Mouse (Mus musculus): ENCODE measurements around the gene Ntn4.
"Not testable (repeated sequence)": the region's sequence is repeated elsewhere in the genome, so short reads cannot be mapped to it uniquely, and the experiment has no call there.

Ntn4 gene

GRCm38 (mm10) chr10:93683896-93684295 is 43.4 kb downstream of the Ntn4 start:
- in situ Hi-C loops (cut with MseI, MboI) = no loop called here

- in situ Hi-C loops (cut with MseI, MboI) = not testable (repeated sequence)
Observed at GRCm38 (mm10) chr10:93685416-93685815, 44.9 kb downstream of the Ntn4 start.

GRCm38 (mm10) chr10:93686579-93686978 is 46.1 kb downstream of the Ntn4 start:
- in situ Hi-C loops (cut with MseI, MboI) = no loop called here

- in situ Hi-C loops (cut with MseI, MboI) = no loop called here
Observed at GRCm38 (mm10) chr10:93687781-93688180, 47.3 kb downstream of the Ntn4 start.

- in situ Hi-C loops (cut with MseI, MboI) = no loop called here
Observed at GRCm38 (mm10) chr10:93688306-93689171, 48.1 kb downstream of the Ntn4 start.

GRCm38 (mm10) chr10:93691344-93691743 is 50.9 kb downstream of the Ntn4 start:
- in situ Hi-C loops (cut with MseI, MboI) = no loop called here

GRCm38 (mm10) chr10:93695043-93695791 is 54.7 kb downstream of the Ntn4 start:
- in situ Hi-C loops (cut with MseI, MboI) = no loop called here

- in situ Hi-C loops (cut with MseI, MboI) = no loop called here
Observed at GRCm38 (mm10) chr10:93696001-93696400, 55.5 kb downstream of the Ntn4 start.

- in situ Hi-C loops (cut with MseI, MboI) = no loop called here
Observed at GRCm38 (mm10) chr10:93697866-93698483, 57.5 kb downstream of the Ntn4 start.

GRCm38 (mm10) chr10:93699689-93700478 is 59.4 kb downstream of the Ntn4 start:
- in situ Hi-C loops (cut with MseI, MboI) = no loop called here

GRCm38 (mm10) chr10:93700589-93701363 is 60.3 kb downstream of the Ntn4 start:
- in situ Hi-C loops (cut with MseI, MboI) = no loop called here

GRCm38 (mm10) chr10:93703946-93704345 is 63.5 kb downstream of the Ntn4 start:
- in situ Hi-C loops (cut with MseI, MboI) = no loop called here

GRCm38 (mm10) chr10:93707149-93708075 is 66.9 kb downstream of the Ntn4 start:
- in situ Hi-C loops (cut with MseI, MboI) = no loop called here

GRCm38 (mm10) chr10:93708076-93708473 is 67.6 kb downstream of the Ntn4 start:
- in situ Hi-C loops (cut with MseI, MboI) = no loop called here

- in situ Hi-C loops (cut with MseI, MboI) = no loop called here
Observed at GRCm38 (mm10) chr10:93708515-93708914, 68.0 kb downstream of the Ntn4 start.

GRCm38 (mm10) chr10:93709536-93709935 is 69.1 kb downstream of the Ntn4 start:
- in situ Hi-C loops (cut with MseI, MboI) = no loop called here

GRCm38 (mm10) chr10:93721625-93722337 is 81.3 kb downstream of the Ntn4 start:
- in situ Hi-C loops (cut with MseI, MboI) = no loop called here

GRCm38 (mm10) chr10:93723942-93724542 is 83.6 kb downstream of the Ntn4 start:
- in situ Hi-C loops (cut with MseI, MboI) = no loop called here

GRCm38 (mm10) chr10:93728131-93728530 is 87.7 kb downstream of the Ntn4 start:
- in situ Hi-C loops (cut with MseI, MboI) = no loop called here
